Mouse (Mus musculus) cerebellum, postnatal 25 days (tissue): ENCODE measurements around the gene Pop5.

Experiments used
- DNase-seq, 2 experiments: peaks; one replicate each; pipeline ENCODE4 v3.0.0; 2021; ENCODE audit warnings: mixed read lengths in 2 of 2

Gene Pop5

DNA sequence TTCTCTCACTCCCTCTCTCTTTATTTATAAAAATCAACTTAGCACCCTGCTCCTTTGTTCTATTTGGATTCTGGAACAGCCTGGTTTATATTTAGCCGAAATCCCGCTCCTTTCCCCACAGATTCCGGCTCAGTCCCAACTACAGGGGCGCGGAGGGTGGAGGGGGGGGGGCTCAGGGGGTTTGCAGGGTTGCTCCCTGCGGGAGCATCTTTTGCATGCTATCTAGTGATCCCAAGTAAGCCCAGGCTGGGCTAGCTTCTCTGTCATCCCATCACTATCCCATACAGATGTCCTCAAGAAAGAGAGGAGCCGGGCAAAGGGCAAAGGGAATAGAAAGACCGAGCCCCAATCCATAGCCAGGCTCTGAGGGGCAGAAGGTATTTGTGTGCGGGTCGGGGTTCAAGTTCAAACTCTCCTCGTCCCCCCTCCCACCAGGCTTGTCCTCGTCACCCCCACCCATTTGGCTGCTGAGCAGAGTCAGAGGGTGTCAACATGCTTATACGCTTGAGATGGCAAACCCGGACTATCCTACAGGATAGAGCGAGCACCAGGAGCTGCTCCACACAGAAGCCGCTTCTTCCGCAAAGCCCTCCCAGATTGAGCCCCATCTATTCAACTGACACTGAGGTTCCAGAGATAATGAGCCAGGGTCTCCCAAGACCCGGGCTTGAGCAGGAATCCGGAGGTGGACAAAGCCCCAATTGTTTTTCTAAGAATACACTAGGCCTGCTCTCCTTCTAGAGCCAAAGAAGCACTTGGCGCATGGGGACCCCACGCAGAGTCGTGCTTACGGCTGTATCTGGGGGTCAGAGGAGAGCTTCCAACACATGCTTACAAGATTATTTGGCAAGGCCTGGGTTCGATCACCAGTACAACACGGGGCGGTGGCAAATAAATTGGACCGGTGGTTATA is 20.1 kb upstream of the Pop5 start:
- DNase-seq: peak; percentile 38 to 43

- DNase-seq: no peak
These were observed 17.6 kb upstream of the Pop5 start for GRCm38 (mm10) chr5:115217998-115218397.

DNA sequence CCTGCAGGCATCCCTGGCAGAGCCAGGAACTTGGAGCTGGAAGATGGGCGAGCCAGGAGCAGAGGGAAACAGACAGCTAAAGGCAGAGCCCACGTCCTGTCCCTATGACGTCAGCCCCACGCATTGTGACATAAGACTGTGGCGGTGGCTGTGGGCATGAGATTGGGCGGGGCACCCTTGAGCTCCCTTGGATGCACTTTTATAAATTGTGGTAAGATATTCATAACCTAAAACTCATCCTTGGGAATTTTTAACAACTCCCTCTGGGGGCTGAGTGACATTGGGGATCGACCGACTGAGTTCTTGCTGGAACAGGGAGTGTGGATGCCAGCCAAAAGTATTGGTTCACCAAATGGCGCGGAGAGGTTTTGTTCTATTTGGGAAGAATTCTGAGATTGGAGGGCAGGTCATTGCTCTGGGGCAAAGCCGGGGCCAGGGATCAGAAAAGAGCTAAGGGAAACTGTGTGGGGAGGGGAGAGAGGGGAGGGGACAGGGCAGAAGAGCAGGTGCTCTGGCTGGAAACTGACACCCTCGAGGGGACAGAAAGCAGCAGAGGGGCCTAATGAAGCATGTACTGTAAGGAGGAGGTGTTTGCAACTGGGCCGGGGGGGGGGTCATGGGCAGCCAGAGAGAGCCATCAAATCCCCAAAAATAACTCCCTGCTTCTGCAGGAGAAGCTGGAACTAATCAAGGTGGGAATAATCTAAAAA is 14.6 kb upstream of the Pop5 start:
- peak; percentile 56 to 62 for DNase-seq

DNA sequence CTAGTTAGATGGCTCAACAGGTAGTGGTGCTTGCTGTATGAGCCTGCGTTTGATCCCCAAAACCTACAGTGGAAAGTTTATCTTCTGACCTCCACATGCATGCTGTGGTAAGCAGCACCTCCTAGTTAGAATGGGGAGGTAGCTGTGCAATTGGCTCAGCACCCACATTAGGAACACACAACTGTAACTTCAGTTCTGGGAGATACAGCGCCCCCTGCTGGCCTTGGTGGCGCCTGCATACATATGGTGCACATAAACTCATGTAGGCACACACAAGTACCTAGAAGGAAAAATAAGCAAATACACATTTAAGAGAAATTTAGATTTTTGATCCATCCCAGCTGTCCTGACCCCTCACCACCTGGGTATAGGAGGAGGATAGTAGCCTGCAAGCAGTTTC is 13.2 kb upstream of the Pop5 start:
- DNase-seq: no peak

- no peak for DNase-seq
These were observed 4.6 kb upstream of the Pop5 start for GRCm38 (mm10) chr5:115230830-115231551.

DNA sequence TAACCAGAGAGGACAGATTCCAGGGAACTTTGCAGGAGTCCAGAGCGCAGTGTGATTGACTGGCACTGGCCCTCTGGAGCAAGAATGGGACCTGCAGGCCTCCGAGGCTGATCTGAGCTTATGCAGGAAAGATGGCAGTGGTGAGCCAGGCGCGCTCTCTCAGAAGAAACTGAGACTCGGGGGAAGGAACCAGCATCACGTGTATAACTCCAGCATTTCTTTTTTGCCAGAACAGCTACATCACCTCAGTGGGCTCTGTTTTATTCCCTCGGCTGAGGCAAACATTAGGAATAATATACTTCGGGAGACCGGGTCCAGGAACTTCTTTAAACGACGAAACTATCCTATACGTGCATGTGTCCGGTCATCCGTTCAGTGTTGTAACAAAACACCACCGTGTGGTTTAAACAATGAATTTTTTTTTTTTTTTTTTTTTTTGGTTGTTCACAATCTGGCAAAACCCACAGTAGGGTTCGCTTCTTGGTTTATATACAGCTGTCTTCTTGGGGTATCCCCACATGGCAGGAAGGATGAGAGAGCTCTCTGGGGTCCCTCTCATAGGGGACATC is 4.0 kb upstream of the Pop5 start:
- no peak for DNase-seq

DNA sequence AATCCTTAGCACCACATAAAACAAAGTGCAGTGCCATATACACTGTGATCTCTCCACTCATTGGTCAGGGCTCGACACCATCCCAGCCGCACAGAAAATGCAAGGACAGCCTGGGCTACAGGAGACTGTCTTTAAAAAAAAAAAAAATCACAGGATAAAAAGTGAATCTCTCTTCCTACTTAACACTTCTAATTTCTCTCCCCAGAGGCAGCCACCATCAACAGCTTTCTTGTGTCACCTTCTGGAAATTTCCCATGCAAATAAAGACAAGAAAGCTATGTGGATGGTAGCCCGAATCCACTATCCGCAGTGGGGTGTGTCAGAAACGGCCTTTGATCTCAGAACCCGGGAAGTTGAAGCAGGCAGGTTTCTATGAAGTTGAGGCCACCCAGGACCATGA is 3.1 kb upstream of the Pop5 start:
- no peak for DNase-seq

DNA sequence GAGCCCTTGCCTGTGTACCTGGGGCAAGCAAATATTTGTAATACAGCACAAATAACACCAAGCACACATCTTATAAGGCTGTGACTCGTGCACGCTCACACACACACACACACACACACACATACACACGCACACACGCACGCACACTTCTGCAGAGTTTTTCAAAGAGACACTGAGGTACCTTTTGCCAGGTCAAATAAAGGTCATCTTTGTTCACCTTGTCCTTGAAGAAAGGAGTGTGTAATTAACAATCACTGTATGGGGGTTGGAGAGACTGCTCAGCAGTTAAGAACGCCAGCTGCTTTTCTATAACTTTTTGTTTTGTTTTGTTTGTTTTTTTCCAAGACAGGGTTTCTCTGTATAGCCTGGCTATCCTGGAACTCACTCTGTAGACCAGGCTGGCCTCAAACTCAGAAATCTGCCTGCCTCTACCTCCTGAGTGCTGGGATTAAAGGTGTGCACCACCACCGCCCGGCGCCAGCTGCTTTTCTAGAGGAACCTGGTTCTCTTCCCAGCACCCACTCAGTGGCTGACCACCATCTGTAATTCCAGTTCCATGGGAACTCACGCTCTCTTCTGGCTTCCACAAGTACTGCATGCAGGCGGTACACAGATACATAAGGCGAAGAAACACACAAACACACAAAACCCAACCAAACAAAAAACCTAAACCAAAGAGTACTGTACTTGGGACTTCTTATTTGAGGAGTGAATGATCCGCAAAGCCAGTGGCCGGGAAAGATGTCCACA is 2.4 kb upstream of the Pop5 start:
- DNase-seq: no peak

DNA sequence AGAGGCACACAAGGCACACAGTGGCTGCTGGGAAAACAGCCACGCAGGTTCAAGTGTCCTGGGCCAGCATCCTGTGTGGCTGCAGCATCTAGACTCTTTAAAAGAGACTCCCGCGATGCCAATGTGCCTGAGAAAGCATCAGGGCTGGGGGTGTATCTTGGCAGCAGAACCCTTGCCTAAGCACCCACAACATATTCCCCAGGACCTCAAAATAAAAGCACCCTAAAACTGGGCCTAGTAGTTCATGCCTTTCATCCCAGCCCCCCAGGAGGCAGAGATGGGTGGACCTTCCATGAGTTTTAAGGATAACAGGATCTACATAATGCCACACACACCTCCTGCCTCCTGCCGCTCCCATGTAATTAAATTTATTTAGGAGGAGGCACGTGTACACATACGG is 1.1 kb upstream of the Pop5 start:
- DNase-seq: no peak

DNA sequence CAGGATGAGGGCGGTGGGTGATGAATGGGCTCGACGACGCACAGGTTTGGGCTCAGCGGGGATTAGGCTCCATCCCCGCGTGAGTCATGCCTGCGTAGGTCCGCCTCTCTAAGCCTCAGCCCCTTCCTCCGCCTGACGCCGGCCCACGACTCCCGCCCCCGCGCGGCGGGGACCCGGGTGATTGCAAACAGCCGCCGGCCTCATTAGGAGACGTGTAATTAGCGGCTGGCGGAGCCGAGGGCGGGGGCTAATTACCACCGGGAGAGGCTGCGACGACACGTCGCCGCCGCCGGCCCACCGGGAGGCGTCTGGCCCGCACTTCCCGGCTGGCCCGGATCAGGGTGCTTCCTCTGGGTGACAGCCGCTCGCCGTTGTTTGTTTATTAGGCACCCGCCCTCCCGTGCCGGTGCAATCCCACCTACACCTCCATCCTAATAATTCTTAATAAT is 289 bp upstream of the Pop5 start:
- DNase-seq: peak; percentile 78 to 84

- peak; percentile 94 to 97 for DNase-seq
These were observed 2.4 kb downstream of the Pop5 start for GRCm38 (mm10) chr5:115237803-115238728.

GRCm38 (mm10) chr5:115238729-115239195 is 3.1 kb downstream of the Pop5 start:
- no peak for DNase-seq

DNA sequence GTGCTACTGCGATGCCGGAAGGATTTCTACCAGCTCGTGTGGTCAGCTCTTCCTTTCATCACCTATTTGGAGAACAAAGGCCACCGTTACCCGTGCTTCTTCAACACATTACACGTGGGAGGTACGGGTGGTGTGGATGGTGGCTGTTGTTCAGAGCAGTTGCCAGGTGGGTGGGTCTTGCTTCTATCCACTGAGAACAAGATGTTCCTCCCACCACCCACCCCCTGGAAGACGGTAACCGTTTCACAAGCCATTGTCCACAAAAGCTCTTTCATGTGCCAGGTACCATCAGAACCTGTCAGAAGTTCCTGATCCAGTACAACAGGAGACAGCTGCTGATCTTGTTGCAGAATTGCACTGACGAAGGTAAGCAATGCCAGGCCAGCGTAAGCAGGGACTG is 4.6 kb downstream of the Pop5 start:
- no peak for DNase-seq

DNA sequence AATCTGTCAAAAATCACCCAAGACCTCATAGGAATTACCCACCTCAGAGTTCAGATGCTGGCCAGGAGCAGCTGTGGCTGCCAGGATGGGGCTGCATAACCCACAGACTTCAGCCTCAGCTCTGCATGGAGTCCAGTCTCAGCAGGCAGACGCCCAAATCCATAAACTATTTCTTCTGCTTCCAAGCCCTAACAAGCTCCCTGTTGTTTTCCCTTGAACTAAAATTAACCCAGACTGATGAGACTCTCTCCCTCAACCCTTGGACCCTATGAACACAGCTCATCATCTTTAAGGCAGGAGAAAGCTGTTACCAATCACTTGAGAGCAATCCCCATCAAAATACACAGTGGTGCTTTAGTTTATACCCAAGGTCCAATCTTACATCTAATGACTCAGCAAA is 19.8 kb downstream of the Pop5 start:
- no peak for DNase-seq

DNA sequence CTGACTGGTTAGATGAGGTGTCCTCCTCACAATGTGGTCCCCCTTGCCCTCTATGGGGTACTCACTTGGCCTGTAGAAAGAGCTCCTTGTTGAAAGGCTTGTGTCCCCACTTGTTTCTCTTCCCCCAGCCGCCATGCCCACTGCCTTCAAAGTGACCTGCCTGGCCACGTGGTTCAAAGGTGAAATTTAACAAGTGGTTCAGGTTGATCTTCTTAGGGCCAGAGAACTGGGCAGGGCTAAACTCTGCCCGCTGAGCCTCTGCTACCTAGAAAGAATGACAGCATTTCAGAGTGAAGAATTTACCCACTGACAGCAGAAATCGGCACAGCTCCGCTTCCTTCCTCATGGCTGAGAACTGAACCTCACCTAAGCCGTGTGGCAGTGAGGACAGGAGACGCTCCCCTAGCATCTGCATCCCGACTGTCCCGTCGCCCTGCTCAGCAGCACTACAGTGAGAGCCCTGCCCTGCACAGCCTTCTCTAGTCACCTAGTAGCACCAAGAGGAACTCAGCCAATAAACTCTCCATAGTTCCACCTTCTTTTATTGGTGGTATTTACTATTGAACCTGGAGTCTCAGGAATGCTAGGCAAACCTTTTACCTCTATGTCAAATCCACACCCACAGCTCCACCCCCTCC is 21.4 kb downstream of the Pop5 start:
- DNase-seq: no peak

GRCm38 (mm10) chr5:115260356-115260755 is 24.7 kb downstream of the Pop5 start:
- no peak for DNase-seq

DNA sequence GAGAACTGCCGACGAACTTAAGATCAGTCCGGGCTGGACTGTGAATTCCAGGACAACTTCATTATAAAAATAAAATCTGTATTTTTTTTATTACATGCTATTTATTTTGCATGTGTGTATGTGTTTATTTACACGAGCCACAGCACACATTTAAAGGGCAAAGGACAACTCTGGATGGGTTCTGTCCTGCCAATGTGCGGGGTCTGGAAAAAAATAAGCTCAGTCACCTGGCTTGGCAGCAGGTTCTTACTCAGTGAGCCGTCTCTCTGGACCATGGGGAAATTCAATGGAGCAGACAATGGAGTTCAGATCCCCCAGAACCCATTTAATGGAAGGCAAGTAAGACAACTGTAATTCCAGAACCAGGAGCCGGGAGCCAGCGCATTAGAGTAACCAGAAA is 25.5 kb downstream of the Pop5 start:
- no peak for DNase-seq

DNA sequence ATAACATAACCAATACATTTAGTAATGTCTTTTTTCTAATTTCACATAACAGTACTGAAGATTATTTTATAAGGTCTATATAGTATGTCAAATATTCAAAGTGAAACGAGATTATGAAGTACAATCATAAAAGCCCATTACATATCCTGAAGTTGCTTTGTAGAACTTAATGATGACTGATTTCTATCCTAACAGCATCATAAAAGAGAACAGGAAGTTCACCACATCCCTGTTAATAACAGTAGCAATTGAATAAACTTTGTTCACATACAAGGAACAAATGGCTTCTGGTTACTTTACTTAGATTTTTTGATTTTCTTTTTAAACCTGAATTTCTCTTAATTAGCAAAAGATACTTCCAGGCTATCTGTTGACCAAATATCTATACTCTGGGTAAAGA is 26.2 kb downstream of the Pop5 start:
- no peak for DNase-seq

- no peak for DNase-seq
These were observed 27.1 kb downstream of the Pop5 start for GRCm38 (mm10) chr5:115262502-115263291.

DNA sequence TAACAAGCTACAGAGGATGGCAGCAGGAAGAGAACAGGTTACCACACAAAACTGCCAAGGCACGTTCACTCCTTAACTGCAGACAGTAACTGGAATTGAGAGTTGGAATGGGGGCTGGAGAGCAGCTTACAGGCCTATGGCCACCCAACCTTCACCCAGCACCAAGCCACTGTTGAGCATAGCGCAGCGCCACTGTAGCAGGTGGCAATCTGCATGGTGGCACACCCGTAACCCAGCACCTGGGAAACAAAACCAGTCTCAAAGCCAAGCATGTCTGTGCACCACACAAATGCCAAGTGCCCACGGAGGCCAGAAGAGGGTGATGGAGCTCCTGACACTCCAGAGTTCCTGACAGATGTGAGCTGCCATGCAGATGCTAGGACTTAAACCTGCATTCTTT is 30.7 kb downstream of the Pop5 start:
- DNase-seq: no peak
